ENCODE assay signal across 8 mouse cellular contexts in genomic region chr5:130037752-130038455, GRCm38 (mm10). TPM values are rescaled to one million over a fixed set of nuclear protein-coding genes. Genes with fewer than 3 reads are reported as not detected.
DNase-seq lines count a peak whose midpoint lies in the region; ATAC-seq and TF ChIP-seq lines count a peak whose summit lies in the region.
"Had no signal": no experiment of that assay in that cellular context is flagged by ENCODE, and none has a peak within 500 bp of the region (broad histone marks: within the 10 kb centered on the region; RNA-seq: fewer than 3 reads in every experiment).

No protein-coding gene starts in this region.

- WGBS in liver, postnatal 0 days (ENCODE audit: insufficient replicate concordance) = 72% methylated on average over 19 of the region's 19 CpGs

- no peaks in the 10 kb centered on the region for H3K9me3 ChIP-seq in liver, postnatal 0 days (ENCODE audit: low read length)
- H3K9me3 ChIP-seq: limb, embryonic 12.5 days had no signal

- H3K4me1 ChIP-seq in liver, postnatal 0 days (ENCODE audit: insufficient read depth) = peaks cover 9% of the 10 kb centered on the region; the same call in 1 of the 2 replicates
- H3K4me1 ChIP-seq: limb, embryonic 12.5 days had no signal

- H3K27me3 ChIP-seq in liver, postnatal 0 days (ENCODE audit: insufficient read depth, low read length) = no peaks in the 10 kb centered on the region
- H3K27me3 ChIP-seq: limb, embryonic 12.5 days had no signal

- TF ChIP-seq EP300 in liver, postnatal 0 days (IDR thresholded peaks at IDR 0.05; ENCODE audit: low read depth) = no peak

- no peak overlapping the region for H3K4me2 ChIP-seq in liver, postnatal 0 days (ENCODE audit: low read depth, low read length)
- H3K4me2 ChIP-seq: limb, embryonic 12.5 days had no signal

- intact Hi-C loops in gastrocnemius, postnatal 36 days (cut with DNase I) = loop anchor here (5.0 kb wide), 1 partner anchor 41 kb away; no protein-coding TSS in a partner anchor

- peak; percentile 89 for TF ChIP-seq CTCF in liver, postnatal 0 days (IDR thresholded peaks at IDR 0.05; ENCODE audit: low read depth)

- peaks cover 50% of the 10 kb centered on the region for H3K36me3 ChIP-seq in liver, postnatal 0 days (replicated peaks; ENCODE audit: insufficient read depth, low read length)

- H3K9ac ChIP-seq in liver, postnatal 0 days (replicated peaks) = no peak overlapping the region
- H3K9ac ChIP-seq: limb, embryonic 12.5 days had no signal

- H3K27ac ChIP-seq in liver, postnatal 0 days (ENCODE audit: low read depth) = no peak overlapping the region
- H3K27ac ChIP-seq: limb, embryonic 12.5 days had no signal

- peak; percentile 76 for DNase-seq in CD4-positive, CD25-positive, alpha-beta regulatory T cell, adult 2 months (ENCODE audit: low read depth, low spot score)
- peak; percentile 38 for DNase-seq in MEL-GATA-1-ER (ENCODE audit: extremely low read depth, low read depth)
- peak; percentile 58 for DNase-seq in cerebellum, adult 8-10 months
- peak; percentile 56 to 58 for DNase-seq in gastrocnemius, postnatal 36 days
- peak; percentile 80 for DNase-seq in kidney, postnatal 14 days
- DNase-seq in liver, postnatal 0 days = peak; percentile 75
- DNase-seq in right cerebral cortex, postnatal 36 days (ENCODE audit: low spot score in 2 of 2) = peak; percentile 19 to 31

- 0 out of 2 replicates have a peak, but pooled peaks have one; percentile 14 for ATAC-seq in liver, postnatal 0 days

- H3K4me3 ChIP-seq in liver, postnatal 0 days (ENCODE audit: low read depth, low read length) = no peak overlapping the region
- H3K4me3 ChIP-seq: limb, embryonic 12.5 days had no signal

RNA-seq across cellular contexts. Expression of gene Crcp, which starts 8.8 kb away (rescaled TPM):
- total RNA-seq in gastrocnemius, postnatal 36 days (2021) = 10 to 100 TPM; 16.0 to 16.4 TPM
- polyA plus RNA-seq in liver, postnatal 0 days (2015; fragmentation: Nextera tagmentation; extraction: Ambion mirVana) = 19.3 and 20.8 TPM in 2 replicates

RNA-seq across cellular contexts. Expression of gene Asl, which starts 8.9 kb away (rescaled TPM):
- total RNA-seq in gastrocnemius, postnatal 36 days (2021) = 10 to 100 TPM in 1 of 2 experiments, 1 to 10 TPM in 1; 6.4 to 11.3 TPM
- polyA plus RNA-seq in liver, postnatal 0 days (2015; fragmentation: Nextera tagmentation; extraction: Ambion mirVana) = 291 and 304 TPM in 2 replicates

RNA-seq across cellular contexts. Expression of gene Gusb, which starts 35.1 kb away (rescaled TPM):
- 1 to 10 TPM; 7.3 to 8.0 TPM for total RNA-seq in gastrocnemius, postnatal 36 days (2021)
- polyA plus RNA-seq in liver, postnatal 0 days (2015; fragmentation: Nextera tagmentation; extraction: Ambion mirVana) = 26.3 and 29.3 TPM in 2 replicates

RNA-seq across cellular contexts. Expression of gene Tpst1, which starts 35.2 kb away (rescaled TPM):
- 1 to 10 TPM; 4.0 to 6.0 TPM for total RNA-seq in gastrocnemius, postnatal 36 days (2021)
- 23.8 and 26.0 TPM in 2 replicates for polyA plus RNA-seq in liver, postnatal 0 days (2015; fragmentation: Nextera tagmentation; extraction: Ambion mirVana)

Comparison
In these comparisons a context has a peak if more than half of its experiments do, and no peak if none do; other contexts are left out.
1. DNase-seq: peak in every context shown above with its lines; median percentile 80 in kidney, postnatal 14 days; 76 in CD4-positive, CD25-positive, alpha-beta regulatory T cell, adult 2 months; 75 in liver, postnatal 0 days; 58 in cerebellum, adult 8-10 months; 57 in gastrocnemius, postnatal 36 days; 38 in MEL-GATA-1-ER; 25 in right cerebral cortex, postnatal 36 days.